Mouse (Mus musculus): ENCODE measurements around the gene Vmn1r149. TPM values are rescaled to one million over a fixed set of nuclear protein-coding genes. Genes with fewer than 3 reads are reported as not detected.
"Not testable (repeated sequence)": the region's sequence is repeated elsewhere in the genome, so short reads cannot be mapped to it uniquely, and the experiment has no call there.

Gene Vmn1r149
- not detected in 2 replicates for polyA plus RNA-seq (2014; fragmentation: Nextera tagmentation; extraction: Ambion mirVana)

GRCm38 (mm10) chr7:22438129-22438528 is at the start of gene Vmn1r149:
Vmn1r149 (minus strand) TSS chr7:22438229.
- H3K27me3 ChIP-seq (replicated peaks; ENCODE audit: control insufficient read depth, insufficient read depth, low read length); DNase-seq (ENCODE audit: low spot score); H3K36me3 ChIP-seq (ENCODE audit: control insufficient read depth, insufficient read depth, low read length); H3K4me3 ChIP-seq (ENCODE audit: low read depth, low read length); H3K4me1 ChIP-seq (ENCODE audit: control insufficient read depth, insufficient read depth, low read length); H3K9ac ChIP-seq (ENCODE audit: low read length); H3K4me2 ChIP-seq (ENCODE audit: low read length); H3K9me3 ChIP-seq (replicated peaks; ENCODE audit: control insufficient read depth, low read length); H3K27ac ChIP-seq (ENCODE audit: low read depth, low read length); ATAC-seq: not testable (repeated sequence)
- WGBS: no CpG with 5 or more reads among the region's 2 CpGs

DNA sequence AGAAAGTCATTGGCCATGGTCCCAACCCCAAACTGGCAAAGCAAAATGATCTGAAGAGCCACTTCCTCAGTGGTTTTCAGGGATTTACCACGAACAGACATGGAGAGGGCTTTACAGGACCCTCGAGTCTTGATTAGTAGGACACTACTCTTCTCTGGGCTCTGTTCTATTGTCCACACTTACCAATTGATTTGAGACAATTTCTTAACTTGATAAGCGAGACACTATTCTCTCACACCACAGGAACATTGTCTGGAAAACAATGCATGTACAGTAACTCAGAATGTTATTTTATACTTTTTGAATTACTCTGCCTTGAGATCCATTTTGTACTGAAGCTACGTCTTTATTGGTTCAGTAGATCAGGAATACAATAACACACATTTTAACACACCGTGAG is 25.9 kb upstream of the Vmn1r149 start, which contains the start of gene Gm10665:
Gm10665 (minus strand) TSS at position 101 of the 400 bp plus-strand sequence.
- not testable (repeated sequence) for H3K4me2 ChIP-seq (ENCODE audit: low read length); ATAC-seq; DNase-seq (ENCODE audit: low spot score); H3K27me3 ChIP-seq (replicated peaks; ENCODE audit: control insufficient read depth, insufficient read depth, low read length); H3K36me3 ChIP-seq (ENCODE audit: control insufficient read depth, insufficient read depth, low read length); H3K9ac ChIP-seq (ENCODE audit: low read length); H3K9me3 ChIP-seq (replicated peaks; ENCODE audit: control insufficient read depth, low read length); H3K27ac ChIP-seq (ENCODE audit: low read depth, low read length); H3K4me3 ChIP-seq (ENCODE audit: low read depth, low read length); H3K4me1 ChIP-seq (ENCODE audit: control insufficient read depth, insufficient read depth, low read length)
- no CpG with 5 or more reads among the region's 5 CpGs for WGBS

DNA sequence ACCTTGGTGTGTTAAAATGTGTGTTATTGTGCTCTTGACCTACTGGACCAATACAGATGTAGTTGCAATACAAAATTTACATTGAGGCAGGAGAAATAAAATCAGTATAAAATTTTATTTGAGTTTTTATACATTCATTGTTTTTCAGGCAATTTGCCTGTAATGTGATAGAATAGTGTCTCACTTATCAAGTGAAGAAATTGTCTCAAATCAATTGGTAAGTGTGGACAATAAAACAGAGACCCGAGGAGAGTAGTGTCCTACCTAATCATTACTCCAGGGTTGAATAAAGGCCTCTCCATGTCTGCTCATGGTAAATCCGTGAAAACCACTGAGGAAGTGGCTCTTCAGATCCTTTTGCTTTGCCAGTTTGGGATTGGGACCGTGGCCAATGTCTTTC is 24.7 kb downstream of the Vmn1r149 start, which contains the start of gene Vmn1r148:
Vmn1r148 (plus strand) TSS at position 301 of the 400 bp plus-strand sequence.
- not testable (repeated sequence) for H3K9ac ChIP-seq (ENCODE audit: low read length); H3K27me3 ChIP-seq (replicated peaks; ENCODE audit: control insufficient read depth, insufficient read depth, low read length); H3K36me3 ChIP-seq (ENCODE audit: control insufficient read depth, insufficient read depth, low read length); H3K4me1 ChIP-seq (ENCODE audit: control insufficient read depth, insufficient read depth, low read length); H3K9me3 ChIP-seq (replicated peaks; ENCODE audit: control insufficient read depth, low read length); H3K4me2 ChIP-seq (ENCODE audit: low read length); H3K4me3 ChIP-seq (ENCODE audit: low read depth, low read length); ATAC-seq; DNase-seq (ENCODE audit: low spot score); H3K27ac ChIP-seq (ENCODE audit: low read depth, low read length)
- no CpG with 5 or more reads among the region's 3 CpGs for WGBS

Other genes starting within 250 kb of the Vmn1r149 start
- gene Vmn1r143, start 248.9 kb downstream of the Vmn1r149 start, polyA plus RNA-seq (2014; fragmentation: Nextera tagmentation; extraction: Ambion mirVana): not detected in 2 replicates
- gene Gm8653, start 237.0 kb downstream of the Vmn1r149 start, polyA plus RNA-seq (2014; fragmentation: Nextera tagmentation; extraction: Ambion mirVana): not detected in 2 replicates
- not detected in 2 replicates for gene Gm8453, start 208.7 kb downstream of the Vmn1r149 start, polyA plus RNA-seq (2014; fragmentation: Nextera tagmentation; extraction: Ambion mirVana)
- not detected in 2 replicates for gene Gm4187, start 108.5 kb downstream of the Vmn1r149 start, polyA plus RNA-seq (2014; fragmentation: Nextera tagmentation; extraction: Ambion mirVana)
- not detected in 2 replicates for gene Gm8660, start 67.2 kb downstream of the Vmn1r149 start, polyA plus RNA-seq (2014; fragmentation: Nextera tagmentation; extraction: Ambion mirVana)
- gene Vmn1r148, start 24.6 kb downstream of the Vmn1r149 start, polyA plus RNA-seq (2014; fragmentation: Nextera tagmentation; extraction: Ambion mirVana): not detected in 2 replicates
- gene Gm10665, start 25.8 kb upstream of the Vmn1r149 start, polyA plus RNA-seq (2014; fragmentation: Nextera tagmentation; extraction: Ambion mirVana): not detected in 2 replicates
- not detected in 2 replicates for gene Vmn1r151, start 61.4 kb upstream of the Vmn1r149 start, polyA plus RNA-seq (2014; fragmentation: Nextera tagmentation; extraction: Ambion mirVana)
- not detected in 2 replicates for gene Vmn1r152, start 84.7 kb upstream of the Vmn1r149 start, polyA plus RNA-seq (2014; fragmentation: Nextera tagmentation; extraction: Ambion mirVana)
- gene Gm8677, start 96.7 kb upstream of the Vmn1r149 start, polyA plus RNA-seq (2014; fragmentation: Nextera tagmentation; extraction: Ambion mirVana): not detected in 2 replicates
- not detected in 2 replicates for gene Gm4201, start 127.1 kb upstream of the Vmn1r149 start, polyA plus RNA-seq (2014; fragmentation: Nextera tagmentation; extraction: Ambion mirVana)
- gene Gm4565, start 149.9 kb upstream of the Vmn1r149 start, polyA plus RNA-seq (2014; fragmentation: Nextera tagmentation; extraction: Ambion mirVana): not detected in 2 replicates
- gene Vmn1r155, start 219.8 kb upstream of the Vmn1r149 start, polyA plus RNA-seq (2014; fragmentation: Nextera tagmentation; extraction: Ambion mirVana): not detected in 2 replicates

Data from forebrain, embryonic 14.5 days (tissue).